Mouse (Mus musculus) kidney, adult 9 months (tissue): ENCODE data around the gene Gja1.
A peak's percentile ranks its signal among the peaks of the same experiment; 100 is the strongest.
"Not testable (repeated sequence)": the region's sequence is repeated elsewhere in the genome, so short reads cannot be mapped to it uniquely, and the experiment has no call there.

ENCODE experiments used
- DNase-seq: peaks from one replicate; pipeline ENCODE4 v3.0.0; 2022

The Gja1 gene

DNA sequence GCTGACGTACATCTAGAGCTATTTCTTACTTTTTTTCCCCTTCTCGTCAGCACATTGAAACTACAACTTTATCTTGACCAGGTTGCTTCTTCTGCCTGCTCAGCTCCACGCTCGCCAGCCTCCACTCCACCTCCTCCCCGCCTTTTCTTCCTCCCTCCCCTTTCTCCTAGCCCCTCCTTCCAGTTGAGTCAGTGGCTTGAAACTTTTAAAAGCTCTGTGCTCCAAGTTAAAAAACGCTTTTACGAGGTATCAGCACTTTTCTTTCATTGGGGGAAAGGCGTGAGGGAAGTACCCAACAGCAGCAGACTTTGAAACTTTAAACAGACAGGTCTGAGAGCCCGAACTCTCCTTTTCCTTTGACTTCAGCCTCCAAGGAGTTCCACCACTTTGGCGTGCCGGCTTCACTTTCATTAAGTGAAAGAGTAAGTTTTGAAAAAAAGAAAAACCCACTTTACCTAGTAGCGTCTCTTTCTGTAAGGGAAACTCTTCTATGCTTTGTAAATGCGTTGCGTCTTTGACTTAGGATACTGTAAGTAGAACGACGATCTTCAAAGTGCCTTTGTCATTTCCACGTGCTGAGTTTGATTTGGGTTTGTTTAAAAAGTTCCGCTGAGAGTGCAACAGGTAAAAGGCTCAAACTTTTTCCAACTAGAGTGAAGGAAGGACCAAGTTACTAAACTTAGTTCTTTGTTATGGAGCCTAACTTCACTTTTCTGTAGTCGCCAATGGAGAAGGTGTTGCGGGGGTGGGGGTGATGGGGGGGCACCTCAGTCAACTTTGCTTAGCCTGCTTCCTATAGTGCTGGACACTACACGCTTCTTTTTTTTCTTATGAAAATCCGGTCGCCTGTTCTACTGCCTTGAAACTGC lies at the start of gene Gja1:
Gja1 (plus strand) TSS at position 234 of the 869 bp plus-strand sequence.
- DNase-seq, result peak; percentile 77

DNA sequence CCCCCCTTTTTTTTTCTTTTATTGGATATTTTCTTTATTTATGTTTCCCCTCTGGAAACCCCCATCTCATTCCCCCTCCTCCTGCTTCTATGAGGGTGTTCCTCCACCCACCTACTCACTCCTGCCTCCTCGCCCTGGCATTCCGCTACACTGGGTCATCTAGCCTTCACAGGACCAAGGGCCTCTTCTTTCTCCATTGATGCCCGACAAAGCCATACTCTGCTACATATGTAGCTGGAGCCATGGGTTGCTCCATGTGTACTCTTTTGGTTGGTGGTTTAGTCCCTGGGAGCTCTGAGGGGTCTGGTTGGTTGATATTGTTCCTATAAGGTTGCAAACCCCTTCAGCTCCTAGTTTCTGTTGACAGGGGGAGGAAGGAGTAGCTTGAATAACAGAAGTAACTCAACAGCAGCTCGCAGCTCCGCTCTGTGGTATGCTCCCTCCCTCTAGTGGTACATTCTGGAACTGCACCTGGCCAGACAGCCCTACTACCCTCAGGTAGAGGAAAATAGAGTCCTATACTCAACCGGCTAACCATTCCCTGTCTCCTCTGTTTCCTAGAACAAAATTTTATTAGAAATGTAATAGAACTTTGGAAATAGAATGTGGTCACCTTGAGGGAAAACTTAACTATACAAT lies 38.2 kb upstream of the Gja1 start:
- DNase-seq, result peak; percentile 79

- no peak for DNase-seq
Observed at GRCm38 (mm10) chr10:56360472-56360871, 16.7 kb upstream of the Gja1 start.

GRCm38 (mm10) chr10:56369073-56369472 lies 8.1 kb upstream of the Gja1 start:
- peak; percentile 77 for DNase-seq

GRCm38 (mm10) chr10:56373021-56373720 lies 4.0 kb upstream of the Gja1 start:
- peak; percentile 50 for DNase-seq

DNA sequence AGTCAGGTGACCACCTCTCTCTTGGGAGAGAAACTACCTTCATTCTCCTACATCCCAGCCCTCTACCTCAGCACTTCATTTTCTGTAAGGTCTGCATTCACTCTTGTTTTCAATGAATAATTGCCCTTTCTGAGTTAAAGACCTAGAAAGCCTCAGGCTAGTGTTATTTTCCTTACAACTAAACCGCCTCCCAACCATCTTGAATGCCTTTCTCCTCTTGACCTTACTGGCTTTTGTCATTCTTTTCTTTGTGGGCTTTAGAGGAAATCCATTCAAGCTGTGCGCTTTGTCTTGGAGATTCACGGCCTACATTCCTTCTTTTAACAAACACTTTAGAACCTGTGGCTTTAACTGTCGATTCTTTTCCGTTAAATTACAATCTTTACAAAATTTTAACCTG lies 3.0 kb upstream of the Gja1 start:
- no peak for DNase-seq

- DNase-seq, result no peak
Observed at GRCm38 (mm10) chr10:56375906-56376468, 1.1 kb upstream of the Gja1 start.

DNA sequence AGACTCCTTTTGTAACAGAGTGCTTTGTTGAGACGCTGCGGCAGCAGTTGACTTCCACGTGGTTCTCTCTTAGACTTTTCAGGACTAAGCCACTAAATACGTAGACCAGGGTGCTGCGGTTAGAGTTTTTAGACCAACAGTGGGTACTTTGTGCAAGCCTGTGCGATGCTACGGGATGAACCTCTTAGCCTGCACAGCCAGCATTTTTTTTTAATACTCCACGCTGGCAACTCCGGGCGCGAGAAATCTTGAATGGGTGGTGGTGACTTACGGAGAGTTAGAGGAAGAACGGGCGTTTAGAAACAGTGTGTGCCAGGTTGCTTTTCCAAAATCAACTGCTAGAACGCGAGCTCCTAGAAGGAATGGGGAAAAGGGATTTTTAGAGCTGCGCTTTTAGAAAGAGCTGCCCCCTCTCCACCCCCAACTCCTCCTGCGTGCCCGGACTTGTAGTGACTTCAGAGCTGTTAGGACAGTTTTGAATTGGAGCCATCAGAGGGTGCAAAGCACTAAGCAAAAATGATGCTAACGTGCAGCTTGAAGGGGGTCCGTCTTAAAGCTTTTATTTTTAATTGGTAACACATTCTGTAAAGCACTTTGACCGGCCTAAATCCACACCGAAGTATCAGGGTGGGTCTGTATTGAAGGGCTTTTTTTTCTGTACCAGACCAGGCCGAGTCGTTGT lies 977 bp downstream of the Gja1 start:
- DNase-seq, result peak; percentile 14

- peak; percentile 45 for DNase-seq
Observed at GRCm38 (mm10) chr10:56378648-56379254, 1.6 kb downstream of the Gja1 start.

GRCm38 (mm10) chr10:56379720-56380119 lies 2.6 kb downstream of the Gja1 start:
- no peak for DNase-seq

DNA sequence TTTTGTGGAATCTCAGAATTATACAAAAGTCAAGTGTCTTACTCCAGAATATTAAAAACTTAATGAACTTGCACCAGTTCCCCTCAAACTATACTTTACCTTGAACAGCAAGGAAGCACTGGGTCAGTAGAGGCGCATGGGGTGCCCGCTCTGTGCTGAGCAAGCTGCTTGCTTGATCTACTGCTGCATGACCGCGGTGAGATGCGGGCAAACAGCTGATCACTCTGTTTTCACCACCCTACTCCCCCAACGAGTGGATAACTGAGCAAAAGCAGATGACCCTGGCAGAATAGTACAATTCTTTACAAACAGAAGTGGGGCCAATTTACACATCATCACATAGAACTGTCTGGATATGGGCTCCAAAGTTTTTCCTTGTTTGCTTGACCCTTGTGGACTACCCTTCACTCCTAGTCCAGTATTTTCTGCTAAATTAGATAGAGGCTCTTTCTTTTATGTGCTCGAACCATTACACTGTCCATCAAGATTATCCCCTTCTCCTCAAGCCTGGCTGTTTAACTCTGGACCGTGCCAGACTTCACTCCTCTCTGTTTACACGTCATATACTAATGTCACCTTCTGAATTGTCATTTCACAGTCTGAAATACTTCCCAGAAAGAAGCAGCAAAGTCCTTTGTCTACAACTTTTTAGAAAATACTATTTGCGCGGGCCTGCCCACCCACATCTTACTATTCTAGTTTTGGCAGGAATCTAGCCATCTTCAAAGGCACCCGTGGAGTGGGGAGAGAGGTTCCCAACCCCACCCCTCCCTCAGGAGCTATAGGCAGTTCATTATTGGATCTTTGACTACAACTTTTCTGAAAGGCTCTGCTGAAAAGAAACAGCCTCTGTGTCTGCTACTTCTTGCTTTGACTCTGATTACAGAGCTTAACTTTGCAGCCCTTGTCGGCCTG lies 8.3 kb downstream of the Gja1 start:
- no peak for DNase-seq

DNA sequence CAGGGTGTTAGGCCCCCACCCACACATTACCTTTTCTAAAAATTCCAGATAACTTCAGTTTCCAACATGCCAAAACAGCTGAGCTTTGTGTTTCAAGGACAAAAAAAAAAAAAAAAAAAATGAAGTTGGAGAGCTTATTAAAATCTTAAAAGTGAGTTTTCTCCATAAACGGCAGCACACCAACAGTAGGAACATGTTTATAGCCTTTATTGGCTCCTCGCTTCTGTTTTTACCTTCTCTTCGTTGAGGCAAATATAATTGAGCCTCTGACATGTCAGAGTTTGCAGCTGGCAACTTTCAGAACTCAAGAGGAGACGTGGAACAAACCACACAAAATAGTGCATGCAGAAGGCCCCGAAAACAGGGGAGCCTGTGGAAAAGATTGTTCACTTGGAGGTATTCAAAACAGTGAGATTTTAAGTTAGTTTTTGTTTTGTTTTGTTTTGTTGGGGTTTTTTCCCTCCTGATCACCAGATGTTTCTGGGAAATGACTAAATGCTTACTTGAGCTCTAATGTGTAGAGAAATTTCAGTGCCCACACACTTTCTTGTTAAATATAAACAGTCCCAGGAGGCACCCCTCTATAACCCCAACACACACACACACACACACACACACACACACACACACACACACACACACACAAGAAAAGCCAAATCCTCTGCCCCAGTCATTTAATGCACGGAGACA lies 16.1 kb downstream of the Gja1 start:
- no peak for DNase-seq

DNA sequence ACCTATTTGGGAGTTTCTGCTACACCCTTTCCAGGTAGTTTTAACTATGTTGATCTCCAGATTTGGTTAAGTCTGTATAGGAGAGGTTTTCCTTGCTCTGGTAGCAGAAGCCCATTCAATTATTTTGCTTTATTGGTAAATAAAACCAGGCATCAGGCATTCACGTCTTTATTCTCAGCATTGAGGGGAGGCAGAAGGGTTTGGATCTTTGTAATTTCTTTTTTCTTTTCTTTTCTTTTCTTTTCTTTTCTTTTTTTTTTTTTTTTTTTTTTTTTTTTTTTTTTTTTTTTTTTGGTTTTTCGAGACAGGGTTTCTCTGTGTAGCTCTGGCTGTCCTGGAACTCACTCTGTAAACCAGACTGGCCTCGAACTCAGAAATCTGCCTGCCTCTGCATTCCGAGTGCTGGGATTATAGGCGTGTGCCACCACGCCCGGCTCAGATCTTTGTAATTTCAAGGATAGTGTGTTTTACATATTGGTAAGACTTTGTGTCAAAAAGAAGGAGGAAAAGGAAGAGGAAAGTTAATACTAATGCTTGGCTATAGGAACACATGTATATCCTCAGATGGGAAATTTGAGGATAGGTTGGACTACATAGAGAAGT lies 16.8 kb downstream of the Gja1 start:
- DNase-seq, result not testable (repeated sequence)

DNA sequence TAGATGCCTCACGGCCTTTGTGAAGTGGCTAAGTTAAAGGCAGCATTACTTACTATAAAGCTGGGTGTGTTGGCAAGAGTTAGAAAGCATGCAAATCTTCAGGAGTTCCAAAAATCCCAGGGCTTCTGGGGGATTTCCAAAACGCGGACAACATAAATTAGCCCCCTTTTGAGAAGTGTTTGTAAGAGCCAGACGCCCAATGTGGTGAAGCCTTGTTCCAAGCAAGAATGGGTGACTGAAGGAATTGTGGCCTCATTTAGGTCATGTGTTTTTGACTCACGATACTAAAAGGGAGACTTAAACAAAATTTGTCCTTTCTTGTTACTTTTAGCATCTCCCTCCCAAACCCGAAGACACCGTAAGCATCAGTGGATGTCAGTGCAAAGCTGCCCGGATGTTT lies 20.7 kb downstream of the Gja1 start:
- DNase-seq, result no peak

DNA sequence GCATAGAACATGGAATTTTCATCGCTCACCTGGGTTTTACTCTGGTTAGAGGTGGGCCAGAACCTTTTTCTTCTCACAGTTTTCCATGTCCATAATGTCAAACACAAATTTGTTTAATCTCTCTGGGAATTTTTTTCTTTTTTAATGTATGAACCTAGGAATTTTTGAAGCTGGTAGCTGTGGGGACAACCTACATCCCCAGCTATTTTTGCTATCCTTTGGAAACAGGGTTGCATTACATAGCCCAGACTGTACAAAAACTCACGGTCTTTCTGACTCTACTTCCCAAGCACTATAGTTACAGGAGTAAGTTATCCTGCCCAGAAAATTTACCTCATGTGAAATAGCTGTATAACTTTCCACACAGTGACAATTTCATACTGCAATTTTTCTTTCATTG lies 21.2 kb downstream of the Gja1 start:
- DNase-seq, result no peak

- not testable (repeated sequence) for DNase-seq
Observed at GRCm38 (mm10) chr10:56401396-56401795, 24.3 kb downstream of the Gja1 start.

DNA sequence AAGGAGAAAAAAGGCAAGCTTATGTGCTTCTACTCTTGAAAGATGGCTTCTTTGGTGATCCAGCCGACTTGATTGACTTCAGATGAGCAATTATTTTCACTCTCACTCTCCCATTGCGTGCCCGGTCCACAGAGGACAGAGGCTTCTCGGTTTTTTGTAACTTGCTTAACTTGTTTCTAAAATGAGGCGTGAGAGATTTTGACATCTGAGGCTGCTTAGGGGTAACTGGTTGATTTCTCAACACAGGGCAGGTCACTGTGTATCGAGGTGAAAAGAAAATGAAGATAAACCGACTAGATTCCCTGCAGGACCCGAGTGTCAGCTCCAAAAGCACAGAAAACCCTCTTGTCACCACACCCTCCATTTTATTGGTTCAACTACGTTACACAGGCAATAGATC lies 28.8 kb downstream of the Gja1 start:
- DNase-seq, result no peak

DNA sequence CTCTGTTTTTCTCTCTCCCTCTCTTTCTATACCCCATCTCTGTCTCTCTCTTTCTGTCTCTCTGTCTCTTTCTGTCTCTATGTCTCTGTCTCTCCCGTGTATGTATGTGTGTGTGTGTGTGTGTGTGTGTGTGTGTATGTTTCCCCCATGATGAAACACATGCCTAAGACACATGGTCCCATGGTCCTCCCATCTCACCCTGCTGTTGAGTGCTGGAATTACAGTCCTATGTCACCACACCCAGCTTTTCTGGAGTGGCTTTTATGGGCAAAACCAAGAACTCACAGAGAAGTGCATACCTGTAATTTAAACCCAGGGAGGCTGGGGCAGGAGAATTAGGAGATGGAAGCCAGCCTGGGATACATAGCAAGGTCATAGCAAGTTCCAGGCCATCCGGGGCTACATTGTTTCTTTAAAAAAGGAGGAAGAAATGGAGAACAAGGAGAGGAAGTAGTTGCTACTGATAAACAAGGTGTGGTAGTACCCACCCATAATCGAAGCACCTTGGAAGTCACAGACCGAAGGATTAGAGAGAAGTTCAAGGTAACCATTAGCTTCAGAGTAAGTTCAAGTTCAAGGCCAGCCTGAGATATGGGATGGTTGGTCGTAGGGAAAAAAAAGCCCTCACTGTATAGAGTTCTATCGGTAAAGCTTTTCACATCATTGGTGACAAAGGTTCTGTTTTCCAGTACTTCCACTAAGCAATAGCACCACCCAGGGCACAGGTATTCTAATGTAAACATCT lies 29.4 kb downstream of the Gja1 start:
- DNase-seq, result no peak

DNA sequence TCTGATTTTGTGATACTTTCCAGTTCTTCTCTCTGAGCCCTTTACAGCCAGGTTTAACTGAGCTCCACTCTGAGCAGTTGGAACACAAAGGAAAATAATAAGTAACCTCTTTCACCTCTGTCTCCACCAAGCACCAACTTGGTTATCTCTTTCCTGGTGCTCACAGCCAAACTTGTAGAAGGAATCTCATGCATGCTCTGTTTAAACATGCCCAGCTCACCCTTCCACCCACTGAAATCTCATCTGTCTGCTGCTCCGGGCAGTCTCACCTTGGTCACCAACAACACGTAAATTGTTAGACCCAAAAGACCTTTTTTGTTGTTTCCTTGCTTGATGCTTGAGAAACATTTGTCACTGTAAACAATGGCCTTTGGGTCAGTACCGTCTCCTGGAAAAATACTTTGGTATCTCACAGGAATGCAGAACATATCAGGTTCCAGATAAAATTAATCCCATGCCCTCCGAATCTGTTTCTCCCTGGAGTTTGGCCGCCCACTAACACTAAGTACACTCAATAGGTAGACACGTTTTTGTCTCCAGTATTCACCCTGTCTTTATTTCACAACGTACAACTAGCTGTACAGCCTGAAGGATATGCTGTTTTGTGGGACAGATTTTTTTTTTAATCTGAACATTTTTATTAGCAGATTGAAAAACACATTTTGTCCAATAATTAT lies 38.9 kb downstream of the Gja1 start:
- DNase-seq, result no peak
